Mouse (Mus musculus) cortical plate, adult 2 months (tissue): Measurements from ENCODE around the gene Ppm1l.

Source experiments
- CTCF ChIP-seq: fragments of 200-500 bp; IDR thresholded peaks from 2 replicates; pipeline ENCODE4 v1.5.1; 2011; ENCODE audit warnings: mild to moderate bottlenecking, control low read depth, low read length; ENCODE audit not compliant: insufficient read depth; ENCODE audit errors: extremely low read depth
- POLR2A ChIP-seq: fragments of 200-500 bp; IDR thresholded peaks from 2 replicates; pipeline ENCODE4 v1.6.1; 2011; ENCODE audit warnings: mild to moderate bottlenecking, low read length, control low read depth; ENCODE audit not compliant: insufficient read depth; ENCODE audit errors: extremely low read depth

DNA sequence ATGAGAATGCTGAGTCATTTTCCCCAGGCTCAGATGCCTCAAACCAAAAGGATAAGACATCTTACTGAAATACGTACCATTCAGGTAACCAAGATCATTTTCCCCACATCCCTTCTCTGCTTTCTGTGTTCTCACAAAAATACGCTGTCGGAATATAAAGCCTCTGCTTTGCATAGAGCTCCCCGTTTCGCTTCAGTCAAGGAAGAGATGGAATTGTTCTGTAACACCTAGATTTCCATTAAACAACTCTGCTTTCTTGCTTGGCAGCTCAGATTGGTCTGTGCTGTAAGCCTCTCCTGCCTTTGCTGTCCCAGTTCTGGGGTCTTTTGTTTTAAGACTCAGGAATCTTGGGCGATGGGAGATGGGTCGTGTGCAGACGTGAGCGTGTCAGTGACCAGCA is 51.3 kb downstream of the Ppm1l start:
- TF ChIP-seq CTCF, result no peak
- TF ChIP-seq POLR2A, result no peak
